Mouse (Mus musculus): ENCODE measurements around the gene Hist1h4f. TPM values are rescaled to one million over a fixed set of nuclear protein-coding genes. Genes with fewer than 3 reads are reported as not detected.
"Not testable (repeated sequence)": the region's sequence is repeated elsewhere in the genome, so short reads cannot be mapped to it uniquely, and the experiment has no call there.

Gene Hist1h4f
- polyA plus RNA-seq, 2 experiments, result 2.8 to 21.4 TPM

- Histone ChIP-seq H3K4me3 (replicated peaks; ENCODE audit: low read length) (peak overlapping the region; percentile 36), H3K9me3 (ENCODE audit: control insufficient read depth, low read length) (no peaks in the 10 kb centered on the region), H3K4me2 (replicated peaks; ENCODE audit: low read depth, low read length, severe bottlenecking) (peak overlapping the region; percentile 46; the same call in 1 of the 2 replicates), H3K27me3 (ENCODE audit: control insufficient read depth, insufficient read depth, low read length) (no peaks in the 10 kb centered on the region), H3K4me1 (ENCODE audit: control insufficient read depth, insufficient read depth, low read length) (peaks cover 15% of the 10 kb centered on the region), H3K27ac (replicated peaks; ENCODE audit: low read depth, low read length) (peak overlapping the region; percentile 69), H3K36me3 (ENCODE audit: control insufficient read depth, insufficient read depth, low read length) (no peaks in the 10 kb centered on the region), H3K9ac (ENCODE audit: low read depth, low read length, severe bottlenecking) (no peak overlapping the region)
- 57% methylated on average over 8 of the region's 8 CpGs for WGBS
- TF ChIP-seq POLR2A (IDR thresholded peaks at IDR 0.05; ENCODE audit: borderline replicate concordance, extremely low read depth, insufficient read depth, insufficient read length), result no peak
- no peak for ATAC-seq (ENCODE audit: low FRiP score, low read depth)
- no peak for DNase-seq (ENCODE audit: low spot score)
Observed at GRCm38 (mm10) chr13:23551931-23552914, 775 bp upstream of the Hist1h4f start.

DNA sequence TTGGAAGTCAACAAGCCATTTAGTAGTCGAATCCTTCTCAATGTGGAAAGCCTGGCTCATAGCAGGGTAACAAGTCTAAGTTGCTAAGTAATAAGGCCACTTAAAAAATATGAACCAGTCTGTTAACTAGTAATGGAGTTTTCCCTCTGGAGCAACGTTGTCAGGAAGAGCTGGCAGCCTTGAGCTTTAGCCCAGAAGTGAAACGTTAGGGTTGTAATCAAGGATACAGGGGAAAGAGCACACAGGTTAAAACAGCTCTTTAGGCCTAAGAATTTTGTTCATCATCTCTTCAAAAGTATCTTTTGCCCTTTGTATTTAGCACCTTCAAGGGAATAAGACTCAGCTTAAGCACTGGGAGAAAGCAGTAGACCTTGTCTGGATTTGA, 695 bp downstream of the Hist1h4f start:
- TF ChIP-seq POLR2A (IDR thresholded peaks at IDR 0.05; ENCODE audit: borderline replicate concordance, extremely low read depth, insufficient read depth, insufficient read length), result no peak
- ATAC-seq (ENCODE audit: low FRiP score, low read depth), result no peak
- H3K27ac ChIP-seq (replicated peaks; ENCODE audit: low read depth, low read length), result peak overlapping the region; percentile 69
- DNase-seq (ENCODE audit: low spot score), result no peak
- WGBS, result 1% methylated on average over 3 of the region's 3 CpGs
- H3K4me1 ChIP-seq (ENCODE audit: control insufficient read depth, insufficient read depth, low read length), result peaks cover 13% of the 10 kb centered on the region
- no peaks in the 10 kb centered on the region for H3K9me3 ChIP-seq (ENCODE audit: control insufficient read depth, low read length)
- H3K27me3 ChIP-seq (ENCODE audit: control insufficient read depth, insufficient read depth, low read length), result no peaks in the 10 kb centered on the region
- H3K9ac ChIP-seq (ENCODE audit: low read depth, low read length, severe bottlenecking), result peak overlapping the region; percentile 48
- H3K4me2 ChIP-seq (replicated peaks; ENCODE audit: low read depth, low read length, severe bottlenecking), result peak overlapping the region; percentile 46
- no peaks in the 10 kb centered on the region for H3K36me3 ChIP-seq (ENCODE audit: control insufficient read depth, insufficient read depth, low read length)
- H3K4me3 ChIP-seq (replicated peaks; ENCODE audit: low read length), result peak overlapping the region; percentile 36

GRCm38 (mm10) chr13:23546694-23547093, 4.8 kb downstream of the Hist1h4f start:
- 81% methylated on average over 5 of the region's 5 CpGs for WGBS
- Histone ChIP-seq H3K9me3 (ENCODE audit: control insufficient read depth, low read length) (no peaks in the 10 kb centered on the region), H3K4me3 (replicated peaks; ENCODE audit: low read length) (no peak overlapping the region), H3K27me3 (ENCODE audit: control insufficient read depth, insufficient read depth, low read length) (no peaks in the 10 kb centered on the region), H3K4me2 (replicated peaks; ENCODE audit: low read depth, low read length, severe bottlenecking) (no peak overlapping the region), H3K4me1 (ENCODE audit: control insufficient read depth, insufficient read depth, low read length) (no peaks in the 10 kb centered on the region), H3K27ac (replicated peaks; ENCODE audit: low read depth, low read length) (no peak overlapping the region), H3K36me3 (ENCODE audit: control insufficient read depth, insufficient read depth, low read length) (no peaks in the 10 kb centered on the region), H3K9ac (ENCODE audit: low read depth, low read length, severe bottlenecking) (no peak overlapping the region)
- TF ChIP-seq POLR2A (IDR thresholded peaks at IDR 0.05; ENCODE audit: borderline replicate concordance, extremely low read depth, insufficient read depth, insufficient read length), result no peak
- DNase-seq (ENCODE audit: low spot score), result no peak
- ATAC-seq (ENCODE audit: low FRiP score, low read depth), result no peak

DNA sequence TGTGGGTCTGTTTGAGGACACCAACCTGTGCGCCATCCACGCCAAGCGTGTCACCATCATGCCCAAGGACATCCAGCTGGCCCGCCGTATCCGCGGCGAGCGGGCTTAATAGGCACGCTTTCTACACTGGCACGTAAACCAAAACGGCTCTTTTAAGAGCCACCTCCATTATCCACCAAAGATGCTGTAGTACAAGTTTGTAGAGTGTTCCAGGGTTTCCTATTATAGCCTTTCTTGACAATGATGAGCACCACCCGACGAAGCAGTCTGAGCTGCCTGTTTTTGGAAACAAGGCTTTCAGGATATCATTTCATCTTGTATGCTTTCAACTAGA, 6.7 kb downstream of the Hist1h4f start:
- peak overlapping the region; percentile 36; the same call in 1 of the 2 replicates for H3K4me2 ChIP-seq (replicated peaks; ENCODE audit: low read depth, low read length, severe bottlenecking)
- DNase-seq (ENCODE audit: low spot score); H3K4me1 ChIP-seq (ENCODE audit: control insufficient read depth, insufficient read depth, low read length); ATAC-seq (ENCODE audit: low FRiP score, low read depth); H3K27me3 ChIP-seq (ENCODE audit: control insufficient read depth, insufficient read depth, low read length); H3K27ac ChIP-seq (replicated peaks; ENCODE audit: low read depth, low read length); H3K36me3 ChIP-seq (ENCODE audit: control insufficient read depth, insufficient read depth, low read length); H3K9me3 ChIP-seq (ENCODE audit: control insufficient read depth, low read length): not testable (repeated sequence)
- WGBS, result under 1% methylated on average over 8 of the region's 14 CpGs
- H3K4me3 ChIP-seq (replicated peaks; ENCODE audit: low read length), result peak overlapping the region; percentile 41
- peak overlapping the region; percentile 61; the same call in 1 of the 2 replicates for H3K9ac ChIP-seq (ENCODE audit: low read depth, low read length, severe bottlenecking)

GRCm38 (mm10) chr13:23543965-23544786, 7.3 kb downstream of the Hist1h4f start, which contains the start of gene Hist1h3f:
Gene Hist1h3f, plus strand, starts transcription at chr13:23544052.
- Histone ChIP-seq H3K9ac (ENCODE audit: low read depth, low read length, severe bottlenecking) (peak within 1 kb of the TSS; percentile 61), H3K4me2 (replicated peaks; ENCODE audit: low read depth, low read length, severe bottlenecking) (peak within 1 kb of the TSS; percentile 83), H3K9me3 (ENCODE audit: control insufficient read depth, low read length) (no peaks in the 10 kb centered on the region), H3K27me3 (ENCODE audit: control insufficient read depth, insufficient read depth, low read length) (no peaks in the 10 kb centered on the region), H3K4me1 (ENCODE audit: control insufficient read depth, insufficient read depth, low read length) (no peaks in the 10 kb centered on the region), H3K27ac (replicated peaks; ENCODE audit: low read depth, low read length) (peak within 1 kb of the TSS; percentile 97), H3K36me3 (ENCODE audit: control insufficient read depth, insufficient read depth, low read length) (no peaks in the 10 kb centered on the region), H3K4me3 (replicated peaks; ENCODE audit: low read length) (peak within 1 kb of the TSS; percentile 41)
- ATAC-seq (ENCODE audit: low FRiP score, low read depth) (peak; percentile 92), DNase-seq (ENCODE audit: low spot score) (peak; percentile 99)
- peak; percentile 94; the same call in 1 of the 2 replicates for TF ChIP-seq POLR2A (IDR thresholded peaks at IDR 0.05; ENCODE audit: borderline replicate concordance, extremely low read depth, insufficient read depth, insufficient read length)
- WGBS, result under 1% methylated on average over 22 of the region's 45 CpGs
